Mouse (Mus musculus) intestine, embryonic 14.5 days (tissue): ENCODE data around the gene Slc1a3. TPM values are rescaled to one million over a fixed set of nuclear protein-coding genes. Genes with fewer than 3 reads are reported as not detected.
"Not testable (repeated sequence)": the region's sequence is repeated elsewhere in the genome, so short reads cannot be mapped to it uniquely, and the experiment has no call there.

Experiments used
- ATAC-seq: fragments of 200-750 bp; cut with Nextera tagmentation; replicated peaks from 2 replicates; pipeline ENCODE4 v1.8.0; 2017; ENCODE audit warnings: low read depth, moderate number of reproducible peaks, moderate TSS enrichment, moderate library complexity; ENCODE audit not compliant: low FRiP score, low TSS enrichment
- DNase-seq: peaks from one replicate; pipeline ENCODE4 v3.0.0-alpha.2; 2018; ENCODE audit warnings: low spot score
- H3K27ac ChIP-seq: fragments of 300-500 bp; sonication (generic); 2 replicates; pipeline ENCODE4 v1.5.1; 2014; ENCODE audit warnings: low read depth, mild to moderate bottlenecking, control low read depth
- H3K27me3 ChIP-seq: fragments of 300-500 bp; sonication (generic); replicated peaks from 2 replicates; pipeline ENCODE4 v1.6.1; 2014; ENCODE audit warnings: low read length, control low read depth; ENCODE audit not compliant: control insufficient read depth, insufficient read depth
- H3K36me3 ChIP-seq: fragments of 300-500 bp; sonication (generic); 2 replicates; pipeline ENCODE4 v1.6.1; 2014; ENCODE audit warnings: low read length, control low read depth; ENCODE audit not compliant: control insufficient read depth, insufficient read depth
- H3K4me1 ChIP-seq: fragments of 300-500 bp; sonication (generic); replicated peaks from 2 replicates; pipeline ENCODE4 v1.6.1; 2014; ENCODE audit warnings: low read length, control low read depth, mixed read lengths; ENCODE audit not compliant: control insufficient read depth, insufficient read depth
- H3K4me2 ChIP-seq: fragments of 300-500 bp; sonication (generic); 2 replicates; pipeline ENCODE4 v1.6.1; 2014; ENCODE audit warnings: low read length
- H3K4me3 ChIP-seq: fragments of 300-500 bp; sonication (generic); 2 replicates; pipeline ENCODE4 v1.5.1; 2014; ENCODE audit warnings: low read depth, low read length, control low read depth, mixed read lengths
- H3K9ac ChIP-seq: fragments of 300-500 bp; sonication (generic); 2 replicates; pipeline ENCODE4 v1.6.1; 2014; ENCODE audit warnings: mild to moderate bottlenecking, low read length
- H3K9me3 ChIP-seq: fragments of 300-500 bp; sonication (generic); 2 replicates; pipeline ENCODE4 v1.6.1; 2016; ENCODE audit warnings: low read length, control low read depth; ENCODE audit not compliant: control insufficient read depth
- WGBS: fragments of 180-500 bp; shearing (Covaris S2); extraction: QIAGEN DNeasy Blood & Tissue Kit; methylation state at CpG from one replicate; pipeline ENCODE4 v1.1.7; 2014; 5-methylcytosine and 5-hydroxymethylcytosine counted together
- polyA plus RNA-seq: library from polyadenylated mRNA; unstranded; fragments of >200 nt; fragmentation: Nextera tagmentation; extraction: Ambion mirVana; gene quantifications from 2 replicates; pipeline ENCODE4 v1.2.1, GENCODE M21; 2014

The Slc1a3 gene
- polyA plus RNA-seq, 1 experiment from 2014 or later: 9.5 TPM

- H3K9ac ChIP-seq: not testable (repeated sequence)
Observed at GRCm38 (mm10) chr15:8690141-8690540, 20.4 kb downstream of the Slc1a3 start.

GRCm38 (mm10) chr15:8686846-8687245 lies 23.7 kb downstream of the Slc1a3 start:
- DNase-seq: no peak
- WGBS: 92% methylated on average over 4 of the region's 4 CpGs

More at GRCm38 (mm10) chr15:8690141-8690540, 20.4 kb downstream of the Slc1a3 start:
- H3K36me3 ChIP-seq, ATAC-seq, H3K4me3 ChIP-seq, H3K4me2 ChIP-seq, DNase-seq, H3K27ac ChIP-seq, H3K4me1 ChIP-seq, H3K9me3 ChIP-seq, H3K27me3 ChIP-seq: not testable (repeated sequence)
- whole genome bisulfite sequencing: 97% methylated on average over 6 of the region's 6 CpGs

GRCm38 (mm10) chr15:8685506-8685905 lies 25.1 kb downstream of the Slc1a3 start:
- Histone ChIP-seq H3K4me2 (no peak overlapping the region), H3K9ac (no peak overlapping the region), H3K9me3 (no peaks in the 10 kb centered on the region), H3K27ac (no peak overlapping the region), H3K4me3 (no peak overlapping the region), H3K4me1 (no peaks in the 10 kb centered on the region), H3K36me3 (0 out of 2 replicates have a peak, but pooled peaks cover 4% of the 10 kb centered on the region), H3K27me3 (no peaks in the 10 kb centered on the region)
- ATAC-seq: no peak
- DNase-seq: no peak
- WGBS: 80% methylated on average over 7 of the region's 7 CpGs

More at GRCm38 (mm10) chr15:8686846-8687245, 23.7 kb downstream of the Slc1a3 start:
- H3K36me3 ChIP-seq: 0 out of 2 replicates have a peak, but pooled peaks cover 4% of the 10 kb centered on the region
- H3K9ac ChIP-seq: no peak overlapping the region
- H3K9me3 ChIP-seq: no peaks in the 10 kb centered on the region
- H3K4me2 ChIP-seq: no peak overlapping the region
- no peak for ATAC-seq
- H3K27me3 ChIP-seq: no peaks in the 10 kb centered on the region
- H3K4me3 ChIP-seq: no peak overlapping the region
- no peaks in the 10 kb centered on the region for H3K4me1 ChIP-seq
- no peak overlapping the region for H3K27ac ChIP-seq

GRCm38 (mm10) chr15:8684263-8684662 lies 26.3 kb downstream of the Slc1a3 start:
- no peak overlapping the region for H3K9ac ChIP-seq
- WGBS: 86% methylated on average over 3 of the region's 3 CpGs
- H3K27me3 ChIP-seq: no peaks in the 10 kb centered on the region
- no peak overlapping the region for H3K4me3 ChIP-seq
- 0 out of 2 replicates have a peak, but pooled peaks cover 4% of the 10 kb centered on the region for H3K36me3 ChIP-seq
- H3K4me1 ChIP-seq: no peaks in the 10 kb centered on the region
- DNase-seq (no peak), ATAC-seq (no peak)
- H3K4me2 ChIP-seq: no peak overlapping the region
- no peak overlapping the region for H3K27ac ChIP-seq
- H3K9me3 ChIP-seq: no peaks in the 10 kb centered on the region

- no peak for ATAC-seq
- Histone ChIP-seq H3K27ac (no peak overlapping the region), H3K9ac (no peak overlapping the region), H3K4me1 (no peaks in the 10 kb centered on the region), H3K36me3 (0 out of 2 replicates have a peak, but pooled peaks cover 4% of the 10 kb centered on the region), H3K4me3 (no peak overlapping the region), H3K27me3 (no peaks in the 10 kb centered on the region), H3K4me2 (no peak overlapping the region), H3K9me3 (no peaks in the 10 kb centered on the region)
- WGBS: 77% methylated on average over 3 of the region's 3 CpGs
- DNase-seq: no peak
Observed at GRCm38 (mm10) chr15:8682871-8683270, 27.7 kb downstream of the Slc1a3 start.

- WGBS: 82% methylated on average over 9 of the region's 9 CpGs
- Histone ChIP-seq H3K27me3 (no peaks in the 10 kb centered on the region), H3K36me3 (0 out of 2 replicates have a peak, but pooled peaks cover 2% of the 10 kb centered on the region), H3K4me3 (no peak overlapping the region), H3K27ac (no peak overlapping the region), H3K9me3 (no peaks in the 10 kb centered on the region), H3K4me2 (no peak overlapping the region), H3K9ac (no peak overlapping the region), H3K4me1 (no peaks in the 10 kb centered on the region)
- DNase-seq (no peak), ATAC-seq (no peak)
Observed at GRCm38 (mm10) chr15:8682421-8682820, 28.1 kb downstream of the Slc1a3 start.

- Histone ChIP-seq H3K4me2 (no peak overlapping the region), H3K9me3 (no peaks in the 10 kb centered on the region), H3K27me3 (no peaks in the 10 kb centered on the region), H3K36me3 (no peaks in the 10 kb centered on the region), H3K4me3 (no peak overlapping the region), H3K4me1 (no peaks in the 10 kb centered on the region), H3K27ac (no peak overlapping the region), H3K9ac (no peak overlapping the region)
- DNase-seq: no peak
- no peak for ATAC-seq
- 68% methylated on average over 7 of the region's 7 CpGs for WGBS
Observed at GRCm38 (mm10) chr15:8681971-8682370, 28.6 kb downstream of the Slc1a3 start.

GRCm38 (mm10) chr15:8681009-8681408 lies 29.6 kb downstream of the Slc1a3 start:
- Histone ChIP-seq H3K27ac (no peak overlapping the region), H3K4me2 (no peak overlapping the region), H3K9ac (no peak overlapping the region), H3K9me3 (no peaks in the 10 kb centered on the region), H3K4me3 (no peak overlapping the region), H3K4me1 (0 out of 2 replicates have a peak, but pooled peaks cover 3% of the 10 kb centered on the region), H3K36me3 (no peaks in the 10 kb centered on the region), H3K27me3 (no peaks in the 10 kb centered on the region)
- DNase-seq (no peak), ATAC-seq (no peak)
- 92% methylated on average over 5 of the region's 5 CpGs for WGBS

- DNase-seq: no peak
- H3K9me3 ChIP-seq: no peaks in the 10 kb centered on the region
- 80% methylated on average over 2 of the region's 2 CpGs for WGBS
- H3K9ac ChIP-seq: no peak overlapping the region
- H3K27me3 ChIP-seq: no peaks in the 10 kb centered on the region
- H3K4me3 ChIP-seq: no peak overlapping the region
- no peaks in the 10 kb centered on the region for H3K36me3 ChIP-seq
- peaks cover 3% of the 10 kb centered on the region; the same call in 1 of the 2 replicates for H3K4me1 ChIP-seq
- ATAC-seq: no peak
- no peak overlapping the region for H3K27ac ChIP-seq
- H3K4me2 ChIP-seq: no peak overlapping the region
Observed at GRCm38 (mm10) chr15:8676959-8677358, 33.6 kb downstream of the Slc1a3 start.
